Mouse (Mus musculus): ENCODE results near the gene Kcnq4.

Gene Kcnq4

DNA sequence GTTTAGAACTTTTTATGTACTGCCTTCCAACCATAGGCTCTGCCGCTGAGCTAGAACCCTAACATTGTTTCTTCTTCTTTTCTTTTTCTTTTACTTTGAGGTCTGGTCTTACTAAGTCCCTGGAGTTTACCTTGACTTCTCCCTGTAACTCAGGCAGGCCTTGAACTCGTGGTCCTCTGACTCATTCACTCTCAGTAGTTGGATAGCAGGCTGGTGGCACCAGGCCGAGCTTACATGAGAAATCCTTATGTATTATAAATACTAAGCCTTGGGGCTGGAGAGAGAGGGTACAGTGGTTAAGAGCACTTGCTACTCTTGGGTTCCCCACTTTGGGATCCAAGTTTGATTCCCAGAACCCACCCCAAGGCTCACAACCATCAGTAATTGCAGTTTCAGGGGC is 74.8 kb downstream of the Kcnq4 start:
- DNase-seq (ENCODE audit: low spot score in 2 of 2): no peak

GRCm38 (mm10) chr4:120671046-120671445 is 77.4 kb downstream of the Kcnq4 start:
- no peak for DNase-seq (ENCODE audit: low spot score in 2 of 2)

- DNase-seq (ENCODE audit: low spot score in 2 of 2): no peak
These were observed 78.8 kb downstream of the Kcnq4 start for GRCm38 (mm10) chr4:120669585-120669984.

- no peak for DNase-seq (ENCODE audit: low spot score in 2 of 2)
These were observed 79.9 kb downstream of the Kcnq4 start for GRCm38 (mm10) chr4:120668551-120668950.

DNA sequence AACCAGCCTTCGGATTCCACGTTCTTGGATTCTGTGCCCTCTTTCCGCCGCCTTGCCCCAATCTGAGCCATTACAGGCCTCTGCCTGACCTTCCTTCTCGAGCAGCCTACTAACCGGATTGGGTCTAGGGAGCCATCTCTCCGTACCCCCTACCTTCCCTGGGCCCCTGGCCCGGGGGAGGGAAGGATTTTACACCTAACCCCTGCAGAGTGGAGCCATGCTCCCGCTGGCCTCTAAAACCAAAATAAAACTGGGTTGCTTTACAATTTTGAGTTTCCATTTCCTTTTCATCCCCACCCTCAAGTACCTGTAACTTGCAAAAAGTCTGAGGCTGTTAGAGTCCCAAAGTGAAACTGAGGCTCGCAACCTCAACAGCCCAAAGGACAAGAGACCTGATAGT is 80.9 kb downstream of the Kcnq4 start:
- DNase-seq (ENCODE audit: low spot score in 2 of 2): no peak

DNA sequence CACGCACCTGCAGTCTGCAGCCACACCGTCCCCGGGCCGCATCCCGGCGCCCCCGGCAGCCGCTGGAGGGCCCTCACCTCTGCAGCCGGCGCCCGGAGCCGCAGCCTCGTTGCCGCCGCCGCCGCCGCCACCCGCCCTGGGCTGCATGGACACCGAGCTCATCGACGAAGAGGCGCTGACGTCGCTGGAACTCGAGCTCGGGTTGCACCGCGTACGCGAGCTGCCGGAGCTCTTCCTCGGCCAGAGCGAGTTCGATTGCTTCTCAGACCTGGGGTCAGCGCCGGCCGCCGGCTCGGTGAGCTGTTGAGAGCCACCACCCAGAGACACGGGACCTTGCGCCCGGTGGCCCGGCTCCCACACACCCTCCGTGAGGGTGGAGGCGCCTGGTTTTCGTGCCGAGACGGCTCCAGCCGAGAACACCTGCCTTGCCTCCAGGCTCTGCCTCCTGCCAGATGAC is 81.3 kb downstream of the Kcnq4 start:
- DNase-seq (ENCODE audit: low spot score in 2 of 2): peak; percentile 44 to 55

DNA sequence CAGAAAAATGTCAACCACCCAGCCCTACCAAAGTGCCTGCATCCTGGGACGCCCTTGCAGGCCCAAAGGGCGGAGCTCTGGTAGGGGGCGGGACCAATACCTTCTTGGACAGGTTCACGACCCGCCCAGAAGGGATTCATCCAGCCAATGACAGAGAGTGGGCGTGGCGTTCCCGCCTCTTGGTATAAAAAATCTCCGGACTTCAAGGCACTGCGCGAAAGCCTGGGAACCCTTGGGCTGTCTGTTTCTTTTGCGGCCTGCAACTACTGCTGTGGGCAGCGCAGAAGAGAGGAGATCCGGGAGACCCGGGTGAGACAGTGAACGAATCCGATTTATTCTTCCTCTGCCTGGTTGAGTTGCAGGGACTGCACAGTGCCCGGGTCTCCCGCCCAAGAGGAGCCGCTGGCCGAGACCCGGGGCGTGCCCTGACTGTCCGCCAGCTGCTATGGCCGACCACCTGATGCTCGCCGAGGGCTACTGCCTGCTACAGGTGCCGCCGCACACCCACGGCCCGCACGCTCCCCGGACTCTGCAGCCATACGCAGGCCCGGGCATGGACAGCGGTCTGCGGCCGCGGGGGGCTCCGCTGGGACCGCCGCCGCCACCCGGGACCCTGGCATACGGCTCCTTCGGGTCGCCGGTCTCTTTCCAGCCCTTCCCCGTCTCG is 81.9 kb downstream of the Kcnq4 start, which contains the start of gene Cited4:
TSS of gene Cited4 (plus strand) at position 215 of the 667 bp plus-strand sequence.
- DNase-seq (ENCODE audit: low spot score in 2 of 2): peak; percentile 79 to 82

GRCm38 (mm10) chr4:120665782-120666181 is 82.6 kb downstream of the Kcnq4 start:
- DNase-seq (ENCODE audit: low spot score in 2 of 2): no peak

GRCm38 (mm10) chr4:120665144-120665700 is 83.2 kb downstream of the Kcnq4 start:
- DNase-seq (ENCODE audit: low spot score in 2 of 2): no peak

- DNase-seq (ENCODE audit: low spot score in 2 of 2): no peak
These were observed 83.8 kb downstream of the Kcnq4 start for GRCm38 (mm10) chr4:120664601-120665000.

DNA sequence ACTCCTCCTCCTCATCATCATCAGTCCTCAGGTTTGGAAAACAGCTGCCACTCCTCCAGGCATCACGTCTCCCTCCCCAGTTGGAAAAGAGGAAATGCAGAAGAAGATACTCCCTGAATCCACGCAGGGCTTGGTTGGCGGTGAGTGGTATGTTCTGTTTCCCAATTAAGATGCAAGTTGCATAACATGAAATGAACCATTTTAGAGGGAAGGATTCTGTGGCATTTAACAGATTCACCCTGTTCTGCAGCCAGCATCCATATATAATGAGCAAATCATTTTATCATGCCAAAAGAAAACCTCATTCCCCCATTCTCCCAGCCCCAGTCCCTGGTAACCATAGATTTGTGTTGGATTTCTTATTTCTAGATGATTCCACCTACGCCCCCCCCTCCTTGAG is 87.9 kb downstream of the Kcnq4 start:
- peak; percentile 64 to 72 for DNase-seq (ENCODE audit: low spot score in 2 of 2)

DNA sequence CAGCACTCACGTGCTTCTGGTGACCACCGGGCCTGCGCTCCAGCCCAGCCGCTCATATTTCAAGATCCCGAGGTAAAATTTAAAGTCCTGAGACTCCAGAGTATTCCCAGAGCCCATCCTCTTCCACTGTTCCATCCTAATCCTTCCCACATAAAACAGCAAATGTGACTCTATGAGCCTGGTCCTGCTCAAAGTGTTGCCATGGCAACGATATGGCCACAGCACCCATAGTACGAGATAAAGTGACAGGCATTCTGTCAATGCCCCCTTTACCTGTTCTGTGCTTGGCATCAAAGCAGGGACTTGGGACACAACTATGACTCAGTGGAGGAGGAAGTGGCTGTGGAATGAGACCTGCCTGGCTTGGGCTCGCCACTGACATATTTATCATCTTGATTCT is 92.5 kb downstream of the Kcnq4 start:
- no peak for DNase-seq (ENCODE audit: low spot score in 2 of 2)

DNA sequence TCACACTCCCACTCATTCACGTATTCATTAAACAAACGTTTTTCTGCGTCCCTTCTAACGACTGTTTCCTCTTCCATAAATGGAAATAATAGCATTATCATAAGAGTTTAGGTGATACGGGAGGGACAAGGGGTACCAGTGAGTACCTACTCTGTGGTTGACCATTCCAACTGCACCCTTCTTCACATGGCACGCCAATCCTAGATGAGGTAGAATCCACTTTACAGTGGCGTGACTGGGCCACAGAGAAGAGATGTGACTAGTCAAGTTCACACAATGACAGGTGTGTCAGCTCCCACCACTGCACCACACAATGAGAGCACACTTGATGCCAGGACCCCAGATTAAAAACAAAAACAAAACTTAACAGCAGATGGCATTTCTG is 98.2 kb downstream of the Kcnq4 start:
- no peak for DNase-seq (ENCODE audit: low spot score in 2 of 2)

- DNase-seq (ENCODE audit: low spot score in 2 of 2): peak; percentile 59 to 63
These were observed 98.8 kb downstream of the Kcnq4 start for GRCm38 (mm10) chr4:120649369-120650207.
